Mouse (Mus musculus) granulocyte monocyte progenitor cell, adult 5-6 weeks (primary cell): ENCODE measurements around the gene Cox7a2. TPM values are rescaled to one million over a fixed set of nuclear protein-coding genes. Genes with fewer than 3 reads are reported as not detected.

Source experiments
- ATAC-seq: replicated peaks from 2 replicates; pipeline ENCODE4 v1.8.0; 2016; ENCODE audit warnings: mild to moderate bottlenecking, moderate TSS enrichment, inconsistent platforms; ENCODE audit not compliant: poor library complexity, severe bottlenecking
- total RNA-seq, 2 experiments: library from RNA; stranded (forward) in 1 of 2; stranded (reverse) in 1 of 2; fragments of 200-712, 200-1000 nt in 1 of 2; fragments of >200 nt in 1 of 2; fragmentation: Nextera tagmentation in 1 of 2; gene quantifications; 2 replicates each; pipeline ENCODE4 v1.2.3; 2014 to 2017

Cox7a2 gene
- total RNA-seq, 2 experiments from 2014 or later = 166 to 743 TPM

DNA sequence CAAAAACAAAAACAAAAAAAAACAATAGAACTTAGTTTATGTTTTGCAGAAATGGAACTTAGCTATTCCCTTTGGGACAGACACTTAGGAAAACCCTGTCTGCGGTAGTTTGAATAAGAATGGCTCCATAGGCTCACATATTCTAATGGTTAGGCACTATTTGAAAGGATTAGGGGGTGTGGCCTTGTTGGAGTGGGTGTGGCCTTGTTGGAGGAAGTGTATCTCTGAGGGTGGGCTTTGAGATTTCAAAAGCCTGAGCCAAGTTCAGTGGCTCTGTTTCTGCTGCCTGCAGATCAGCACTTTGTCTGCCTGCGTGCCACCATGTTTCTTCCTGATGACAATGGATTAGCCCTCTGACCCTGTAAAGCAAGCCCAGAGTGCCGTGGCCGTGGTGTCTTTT is 14.6 kb downstream of the Cox7a2 start:
- ATAC-seq = no peak

- no peak for ATAC-seq
Measured at GRCm38 (mm10) chr9:79735608-79736007, 24.1 kb downstream of the Cox7a2 start.

GRCm38 (mm10) chr9:79730301-79730700 is 29.4 kb downstream of the Cox7a2 start:
- no peak for ATAC-seq

- ATAC-seq = peak; percentile 38; the same call in 1 of the 2 replicates
Measured at GRCm38 (mm10) chr9:79723090-79723489, 36.6 kb downstream of the Cox7a2 start.

- peak; percentile 35 for ATAC-seq
Measured at GRCm38 (mm10) chr9:79721056-79721455, 38.6 kb downstream of the Cox7a2 start.

GRCm38 (mm10) chr9:79720143-79720542 is 39.5 kb downstream of the Cox7a2 start:
- no peak for ATAC-seq

DNA sequence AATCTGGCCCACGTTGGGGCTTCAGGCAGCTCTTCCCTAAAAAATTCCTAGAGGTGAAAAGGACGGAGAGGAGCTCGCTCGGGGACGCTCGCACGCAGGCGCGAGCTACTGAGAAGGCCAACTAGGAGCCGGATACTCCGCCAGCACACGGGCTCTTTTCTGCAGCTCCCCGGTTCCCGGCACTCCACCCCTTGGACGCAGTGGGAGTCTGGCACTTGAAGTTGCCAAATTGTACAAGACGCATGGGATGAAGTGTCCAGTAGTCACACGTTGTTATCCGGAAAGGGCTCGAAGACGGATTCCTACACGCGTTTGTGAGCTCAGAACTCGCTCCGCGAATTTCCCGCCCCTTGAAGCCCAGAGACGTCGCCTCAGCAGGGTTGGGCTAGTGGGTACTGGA is 40.2 kb downstream of the Cox7a2 start:
- ATAC-seq = no peak

DNA sequence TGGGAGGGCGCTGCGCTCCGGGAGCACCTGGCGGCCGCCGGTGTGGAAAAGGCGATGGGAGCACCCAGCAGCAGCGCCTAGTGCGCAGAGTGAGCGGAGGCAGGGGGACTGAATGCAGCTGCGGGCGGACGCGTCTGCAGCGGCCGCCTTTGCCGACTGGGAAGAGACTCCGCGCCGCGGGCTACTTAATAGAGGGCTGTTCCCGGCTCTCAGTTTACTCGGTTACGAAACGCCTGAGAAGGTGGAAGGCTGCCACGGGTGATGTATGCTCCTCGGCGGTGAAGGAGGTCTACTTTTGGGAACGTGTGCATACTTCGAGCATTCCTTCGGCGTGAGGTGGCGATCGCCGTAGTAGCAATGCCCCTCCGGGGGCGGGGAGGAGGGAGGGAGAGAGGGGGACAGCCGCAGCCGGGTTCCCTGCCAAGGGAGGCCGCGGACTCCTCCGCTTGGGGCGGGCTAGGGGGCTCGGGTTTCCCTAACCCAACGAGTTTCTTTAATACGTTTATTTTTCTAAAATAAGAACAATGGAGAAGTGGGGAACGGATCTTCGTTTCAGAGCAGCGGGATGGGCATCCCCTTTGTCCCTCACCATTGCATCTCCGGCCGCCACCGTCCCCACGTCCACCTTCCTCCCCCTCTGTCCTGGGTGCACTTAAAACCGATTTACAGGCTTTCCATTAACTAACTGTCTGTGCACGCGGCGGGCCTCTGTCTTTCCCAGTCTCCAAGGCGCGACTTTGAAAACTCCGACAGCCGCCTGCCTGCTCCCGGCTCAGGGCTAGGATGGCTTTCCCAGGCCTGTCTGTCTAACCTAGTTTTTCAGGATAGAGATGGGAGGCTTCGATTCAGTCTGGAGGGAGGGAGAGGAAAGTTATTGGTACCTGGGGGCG is 41.0 kb downstream of the Cox7a2 start, which contains the start of gene Col12a1:
Col12a1 (minus strand) TSS at position 351 of the 890 bp plus-strand sequence.
- ATAC-seq = peak; percentile 32; the same call in 1 of the 2 replicates

- ATAC-seq = no peak
Measured at GRCm38 (mm10) chr9:79717836-79718475, 41.7 kb downstream of the Cox7a2 start.

DNA sequence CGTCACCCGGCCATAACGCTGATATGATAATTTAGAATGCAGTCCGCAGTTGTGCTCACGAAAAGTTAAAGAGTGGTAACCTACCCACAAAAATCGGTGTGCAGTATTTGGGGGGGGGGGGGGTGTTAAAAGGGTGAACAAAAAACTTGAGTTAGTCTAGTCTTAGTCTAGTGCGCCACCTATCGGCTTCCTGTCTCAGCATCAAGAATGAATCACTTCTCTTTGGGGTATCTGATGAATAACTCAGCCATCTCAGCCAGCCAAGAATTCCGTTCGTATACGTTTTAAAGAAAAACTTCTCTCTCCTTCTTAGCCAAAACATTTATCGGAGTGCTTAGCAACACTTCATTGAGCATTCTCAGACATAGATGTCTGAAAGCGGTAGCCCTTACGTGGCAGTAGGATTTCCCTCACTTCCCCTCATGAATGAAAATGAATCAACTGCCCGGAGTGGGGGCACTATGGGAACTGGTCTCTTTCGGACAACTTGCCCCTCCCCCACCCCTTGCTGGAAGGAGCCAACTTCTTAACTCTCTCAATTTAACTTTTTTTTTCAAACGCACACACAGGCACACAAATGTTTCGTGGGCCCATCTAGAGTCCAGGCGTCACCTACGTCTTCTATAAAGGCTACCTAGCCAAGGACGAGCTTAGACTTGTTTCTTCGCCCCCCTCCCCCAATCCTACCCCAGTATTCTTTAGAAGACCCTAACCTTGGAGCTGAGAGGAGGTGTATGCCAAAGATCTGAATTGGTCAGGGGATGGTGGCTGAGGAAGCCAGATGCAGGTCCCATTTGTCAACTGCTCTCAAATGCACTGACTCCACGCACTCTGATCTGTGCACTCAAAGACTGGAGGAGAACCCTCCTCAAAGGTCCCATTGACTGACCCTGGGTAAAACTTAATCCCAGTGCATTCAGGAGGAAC is 42.5 kb downstream of the Cox7a2 start:
- peak; percentile 46; the same call in 1 of the 2 replicates for ATAC-seq

DNA sequence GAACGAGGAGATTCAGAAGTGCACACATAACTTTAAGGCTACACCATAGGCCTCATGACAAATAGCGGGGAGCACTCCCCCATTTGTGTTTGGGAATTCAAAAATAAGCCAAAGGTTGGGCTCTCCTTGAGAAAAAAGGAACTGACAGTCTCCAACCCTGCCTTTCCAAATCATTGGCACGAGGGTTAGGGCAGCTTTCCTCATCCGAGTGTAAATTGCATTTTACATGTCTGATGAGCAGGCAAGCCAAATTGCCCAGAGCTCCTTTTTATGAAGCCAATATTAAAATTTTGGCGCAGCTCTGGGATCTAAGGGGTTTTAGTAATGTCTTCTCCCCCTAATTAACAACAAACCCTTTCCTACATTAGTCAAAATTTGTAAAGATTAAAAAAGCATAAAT is 43.2 kb downstream of the Cox7a2 start:
- no peak for ATAC-seq

DNA sequence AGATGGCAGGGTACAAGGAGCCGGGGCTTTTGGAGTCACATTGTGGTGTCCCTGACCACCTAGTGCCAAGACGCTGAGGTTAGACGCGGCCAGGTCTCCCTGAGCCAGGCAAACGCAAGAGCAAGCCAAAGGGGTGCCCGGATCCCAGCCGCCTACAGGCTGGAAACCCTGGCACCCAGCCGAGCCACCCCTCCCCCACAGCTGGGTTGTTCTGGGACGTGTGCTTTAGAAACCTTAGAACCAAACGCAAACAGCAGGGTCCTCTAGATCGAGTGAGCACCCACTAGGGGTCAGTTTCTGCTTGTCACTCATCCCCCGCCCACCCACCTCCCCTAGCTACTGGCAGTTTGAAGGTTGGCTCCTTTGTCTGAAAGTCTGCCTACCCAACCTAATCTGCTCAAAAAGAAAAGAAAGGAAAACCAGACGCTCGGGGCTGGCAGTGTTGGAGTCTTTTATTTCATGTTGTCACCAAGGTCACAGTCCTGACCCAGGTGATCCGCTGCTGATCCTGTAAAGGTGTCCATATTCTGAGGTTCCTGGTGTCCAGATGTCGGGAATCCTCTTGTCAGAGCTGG is 45.1 kb downstream of the Cox7a2 start:
- ATAC-seq = no peak

Other genes with a start within 250 kb of the Cox7a2 start
- not detected in 2 replicates for gene Col12a1, start 41.0 kb downstream of the Cox7a2 start, total RNA-seq (2014; fragmentation: Nextera tagmentation)
- gene Col12a1, start 41.0 kb downstream of the Cox7a2 start, total RNA-seq (2017) = not detected in 2 replicates
- 68.6 and 72.5 TPM in 2 replicates for gene Tmem30a, start 33.6 kb upstream of the Cox7a2 start, total RNA-seq (2014; fragmentation: Nextera tagmentation)
- 91.9 and 115 TPM in 2 replicates for gene Tmem30a, start 33.6 kb upstream of the Cox7a2 start, total RNA-seq (2017)